Mouse (Mus musculus) testis, postnatal 14 days (tissue): ENCODE measurements around the gene Eif5.

Source experiments
- DNase-seq: peaks from one replicate; pipeline ENCODE4 v3.0.0; 2021; ENCODE audit warnings: low spot score

Eif5 gene

DNA sequence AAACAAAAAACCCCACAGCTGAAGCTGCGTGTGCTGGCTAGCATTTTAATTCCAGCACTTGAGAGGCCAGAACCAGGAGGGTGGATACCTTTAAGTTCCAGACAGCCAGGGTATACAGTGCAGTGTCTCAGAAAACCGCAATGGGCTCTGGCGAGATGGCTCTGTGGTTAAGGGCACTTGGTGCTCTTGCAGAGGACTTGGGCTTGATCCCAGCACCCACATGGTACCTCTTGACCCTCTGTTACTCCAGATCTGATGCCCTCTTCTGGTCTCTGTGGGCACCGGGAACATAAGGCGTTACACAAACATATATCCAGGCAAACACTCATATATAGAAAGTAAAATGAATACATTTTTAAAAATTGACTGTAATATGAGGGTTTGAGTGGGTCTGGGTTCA lies 27.5 kb downstream of the Eif5 start:
- no peak for DNase-seq

DNA sequence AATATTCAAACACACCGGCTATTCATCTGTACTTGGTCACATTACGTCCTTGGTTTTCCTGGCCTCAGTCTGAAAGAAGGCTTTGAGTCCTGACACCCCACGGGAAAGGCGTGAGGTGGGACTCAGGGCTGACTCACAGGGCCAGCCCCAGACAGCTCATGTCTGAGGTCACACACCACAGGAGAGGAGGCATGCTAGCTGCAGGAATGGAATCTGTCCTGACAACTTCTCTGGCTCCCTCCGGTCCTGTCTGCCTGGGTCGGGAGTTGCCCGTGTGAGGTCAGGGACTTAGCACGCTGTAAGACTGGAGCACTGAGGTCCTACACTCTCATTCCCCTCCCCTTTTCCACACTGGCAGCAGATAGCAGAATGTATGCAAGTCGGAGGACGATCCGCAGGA lies 31.0 kb downstream of the Eif5 start:
- no peak for DNase-seq

DNA sequence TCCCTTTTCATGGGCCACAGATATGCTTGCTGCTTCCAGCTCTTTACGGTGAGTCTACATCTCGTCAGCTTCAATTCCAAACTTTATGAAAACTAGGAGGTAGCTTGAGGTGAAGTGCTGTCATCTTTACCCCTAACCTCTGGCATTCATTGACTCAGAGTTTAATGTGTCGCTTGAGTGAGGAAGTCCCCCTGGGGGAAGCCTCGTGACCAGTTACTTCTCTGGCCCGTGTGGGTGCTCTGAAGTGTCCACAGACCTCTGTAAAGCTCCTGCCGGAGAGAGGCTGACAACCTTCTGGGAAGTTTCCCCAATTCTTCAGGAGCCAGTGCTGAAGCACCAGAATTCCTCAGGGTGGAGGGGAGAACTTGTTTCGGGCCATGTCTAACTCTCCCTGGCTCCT lies 34.6 kb downstream of the Eif5 start:
- DNase-seq, result no peak

DNA sequence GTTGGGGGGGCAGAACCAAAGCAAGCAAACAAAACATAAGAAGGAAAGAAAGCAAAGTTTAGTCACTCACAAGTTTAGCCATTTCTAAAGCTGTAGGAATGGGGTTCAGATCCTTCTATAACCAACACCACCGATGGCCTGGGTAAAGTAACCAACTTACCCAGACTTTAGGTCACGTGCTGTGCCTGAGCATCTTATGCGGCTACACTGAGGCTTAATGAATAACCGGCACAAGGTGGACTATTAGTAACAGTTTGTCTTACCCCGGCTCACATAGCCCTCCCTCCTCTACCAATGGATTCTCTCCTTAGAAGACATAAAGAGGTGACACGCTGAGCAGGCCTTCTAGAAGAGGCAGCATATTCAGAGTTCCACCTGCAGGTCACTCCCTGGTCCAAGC lies 35.5 kb downstream of the Eif5 start:
- DNase-seq, result no peak

DNA sequence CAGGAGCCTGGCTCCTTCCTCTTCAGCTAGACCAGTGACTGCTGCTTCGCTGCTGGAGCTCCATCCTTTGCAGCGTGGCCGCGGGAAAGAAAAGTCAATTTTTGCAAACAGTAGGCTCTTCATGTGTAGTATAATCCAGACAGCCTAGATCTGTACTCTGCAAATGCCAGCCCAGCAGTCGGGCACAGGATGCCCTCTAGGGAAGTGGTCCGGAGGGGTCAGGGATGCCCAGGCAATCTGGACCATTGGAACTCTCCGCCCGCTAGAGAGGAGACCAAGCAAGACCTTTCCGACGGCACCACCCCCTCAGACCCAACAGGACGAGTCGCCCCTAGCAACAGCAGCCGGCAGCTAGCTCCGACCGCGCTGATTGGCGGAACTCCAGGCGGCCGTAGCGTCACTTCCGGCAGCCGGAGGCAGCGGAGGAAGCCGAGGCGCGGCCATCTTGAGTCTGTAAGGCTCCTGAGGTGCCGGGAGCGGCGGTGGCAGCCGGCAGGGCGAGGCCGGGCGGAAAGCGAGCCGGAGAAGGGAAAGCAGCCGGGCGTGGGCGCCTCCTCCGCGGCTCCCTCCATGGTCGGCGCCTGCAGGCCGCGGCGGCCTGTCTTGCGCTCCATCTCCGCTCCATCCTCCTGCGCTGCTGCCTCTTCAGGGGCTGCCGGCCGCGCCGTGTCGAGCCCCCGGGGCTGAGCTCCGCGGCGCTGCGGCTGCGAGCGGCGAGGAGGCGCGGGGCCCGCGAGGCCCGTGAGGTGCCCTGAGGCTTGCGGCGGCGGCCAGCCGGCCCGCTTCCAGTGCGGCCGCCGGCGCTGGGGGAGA lies 36.5 kb downstream of the Eif5 start, which contains the start of gene Mark3:
Gene Mark3, plus strand, starts transcription at position 450 of the 813 bp plus-strand sequence.
- peak; percentile 98 for DNase-seq

DNA sequence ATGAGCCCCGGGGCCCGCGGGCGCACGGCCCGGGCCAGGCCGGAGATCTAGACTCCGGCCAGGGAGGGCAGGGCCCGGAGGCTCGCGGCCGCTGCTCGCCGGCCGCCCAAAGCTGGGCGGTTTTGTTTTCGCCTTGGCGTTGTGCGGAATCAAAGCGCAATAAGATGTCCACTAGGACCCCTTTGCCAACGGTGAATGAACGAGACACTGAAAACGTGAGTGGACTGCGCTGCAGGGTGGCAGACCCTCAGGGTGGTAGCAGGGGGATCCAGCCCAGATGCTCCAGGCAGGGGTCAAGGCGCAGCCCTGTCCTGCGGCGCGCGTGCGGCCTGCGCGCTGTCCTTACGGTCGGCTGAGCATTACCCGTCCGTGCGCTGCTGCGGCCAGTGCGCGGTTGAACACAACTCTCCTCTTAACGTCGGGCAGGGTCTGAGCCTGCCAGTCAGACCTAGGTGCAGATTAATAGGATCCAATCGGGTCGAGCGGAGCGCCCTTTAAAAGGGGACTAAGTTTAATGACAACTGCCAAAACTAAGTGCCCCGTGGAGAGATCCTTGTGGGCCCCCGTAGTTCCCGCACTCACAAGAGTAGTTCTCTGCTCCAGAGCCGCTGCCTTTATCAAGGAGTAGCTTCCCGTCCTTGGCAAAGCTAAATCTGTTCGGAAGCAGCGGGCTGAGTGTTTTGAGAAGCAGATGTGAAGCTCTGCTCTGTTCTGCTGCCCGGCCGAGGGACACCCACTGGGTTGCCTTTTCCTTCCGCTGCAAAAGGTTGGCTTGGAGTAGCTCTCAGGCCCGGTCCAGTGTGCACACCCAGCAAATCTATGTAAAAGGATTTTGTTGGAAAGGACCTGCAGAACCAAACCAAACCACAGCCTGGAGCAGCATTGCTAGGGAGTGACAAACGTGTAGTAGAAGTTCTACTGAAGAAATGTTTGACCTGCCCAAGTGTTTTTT lies 37.3 kb downstream of the Eif5 start:
- peak; percentile 60 for DNase-seq

DNA sequence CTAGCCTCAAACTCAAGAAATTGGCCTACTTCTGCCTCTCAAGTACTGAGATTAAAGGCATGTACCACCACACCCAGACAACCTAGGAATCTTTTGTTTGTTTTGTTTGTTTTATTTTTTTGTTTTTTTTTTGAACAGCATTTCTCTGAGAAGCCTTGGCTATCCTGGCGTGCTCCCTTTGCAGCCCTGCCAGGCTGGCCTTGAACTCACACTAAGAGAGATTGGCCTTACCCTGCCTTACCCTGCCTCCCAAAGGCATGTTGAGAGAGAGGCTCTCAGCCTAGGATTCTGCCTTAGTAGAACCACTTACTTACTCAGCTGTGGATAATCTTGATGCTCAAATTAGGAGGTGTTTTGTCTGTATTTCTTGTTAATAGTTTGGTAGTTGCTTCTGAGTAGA lies 45.2 kb downstream of the Eif5 start:
- DNase-seq, result no peak

DNA sequence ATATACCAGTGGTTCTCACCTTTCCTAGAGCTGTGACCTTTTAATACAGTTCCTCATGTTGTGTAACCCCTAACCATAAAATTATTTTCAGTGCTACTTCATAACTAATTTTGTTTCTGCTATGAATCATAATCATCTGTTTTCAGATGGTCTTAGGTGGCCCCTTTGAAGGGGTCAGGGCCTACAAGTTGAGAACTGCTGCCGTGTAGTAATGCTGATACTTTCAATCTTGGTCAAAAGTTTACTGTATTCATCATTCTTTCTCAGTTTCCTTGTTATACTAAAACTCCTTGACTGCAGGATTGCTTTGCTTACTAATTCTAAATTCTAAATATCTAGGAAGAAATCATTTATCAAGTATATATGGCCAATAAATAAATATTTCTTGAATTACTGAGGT lies 46.6 kb downstream of the Eif5 start:
- DNase-seq, result no peak

DNA sequence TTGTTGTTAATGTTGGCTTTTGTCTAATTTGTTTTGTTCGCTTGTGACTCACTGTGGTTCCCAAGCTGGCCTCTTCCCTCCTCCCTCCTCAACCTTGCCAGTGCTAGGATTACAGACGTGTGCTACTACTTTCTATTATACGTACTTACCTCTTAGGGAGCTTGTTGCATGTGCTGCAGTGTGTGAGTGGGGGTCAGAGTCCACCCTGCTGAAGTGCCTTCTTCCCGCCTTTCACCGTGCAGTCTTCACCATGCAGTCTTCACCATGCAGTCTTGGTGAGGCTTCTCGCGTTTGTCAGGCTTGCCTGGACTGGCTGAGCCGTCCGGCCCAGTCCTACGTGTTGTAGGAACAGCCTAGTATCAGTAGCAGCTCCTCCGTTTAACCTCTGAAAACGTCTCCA lies 49.4 kb downstream of the Eif5 start:
- DNase-seq, result no peak

DNA sequence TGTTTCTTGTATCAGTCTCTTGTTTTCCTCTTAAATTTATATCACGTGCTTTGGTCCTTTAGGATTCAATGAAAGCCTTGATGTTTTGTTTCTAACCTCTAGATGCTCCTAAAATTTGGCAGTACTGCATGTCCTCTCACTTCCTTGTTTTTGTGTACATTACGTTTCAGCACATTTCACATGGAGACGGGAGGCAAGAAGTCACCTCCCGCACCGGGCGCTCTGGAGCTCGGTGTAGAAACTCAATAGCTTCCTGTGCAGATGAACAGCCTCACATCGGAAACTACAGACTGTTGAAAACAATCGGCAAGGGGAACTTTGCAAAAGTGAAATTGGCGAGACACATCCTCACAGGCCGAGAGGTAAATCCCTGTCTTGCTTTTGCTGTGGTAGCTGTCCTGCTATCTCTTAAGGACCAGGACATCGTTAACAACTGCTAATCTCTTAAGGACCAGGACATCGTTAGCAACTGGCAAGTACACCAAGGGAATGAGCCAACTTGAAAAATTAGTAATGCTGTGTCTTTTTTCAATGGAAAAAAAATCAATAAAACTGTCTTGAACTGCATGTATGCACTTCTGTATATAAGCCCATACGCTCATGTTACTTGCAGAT lies 54.7 kb downstream of the Eif5 start:
- no peak for DNase-seq

DNA sequence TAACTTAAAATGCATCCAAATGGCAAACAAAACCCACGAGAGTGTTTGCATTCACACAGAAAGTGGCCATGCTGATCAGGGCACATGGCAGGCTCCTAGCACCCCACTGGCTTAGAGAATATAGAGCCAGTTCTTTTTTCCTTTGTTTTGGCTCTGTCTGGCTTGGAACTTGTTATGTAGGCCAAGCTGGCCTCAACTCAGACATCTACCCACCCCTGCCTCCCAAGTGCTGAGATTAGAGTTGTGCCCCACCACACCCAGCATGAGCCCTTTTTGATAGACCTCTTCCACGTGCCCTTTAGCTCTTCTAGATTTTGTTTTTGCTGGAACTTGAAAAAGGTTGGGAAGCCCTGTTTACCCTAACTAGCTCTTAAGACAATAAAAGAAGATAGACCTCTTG lies 56.0 kb downstream of the Eif5 start:
- DNase-seq, result no peak
